Mouse (Mus musculus) layer of hippocampus, postnatal 14 days (tissue): ENCODE measurements at regions not wholly inside any gene's neighbourhood (a gene's known extent, or its start where the extent isn't known, plus 50 kb on each side); places are given as distances from the start of the nearest gene placed in this dataset.
A peak's percentile ranks its signal among the peaks of the same experiment; 100 is the strongest.
"Not testable (repeated sequence)": the region's sequence is repeated elsewhere in the genome, so short reads cannot be mapped to it uniquely, and the experiment has no call there.

ENCODE experiments used
- DNase-seq, 2 experiments: peaks; one replicate each; pipeline ENCODE4 v3.0.0; 2021 to 2022; ENCODE audit warnings: low spot score in 2 of 2, mixed read lengths in 1 of 2

GRCm38 (mm10) chr15:4206371-4206770 lies 168.9 kb upstream of the Plcxd3 start:
- DNase-seq: no peak

GRCm38 (mm10) chr15:4213371-4213770 lies 161.9 kb upstream of the Plcxd3 start:
- no peak for DNase-seq

- peak in 1 of 2 experiments; percentile 20 for DNase-seq
Measured at GRCm38 (mm10) chr15:4219102-4219501, 156.2 kb upstream of the Plcxd3 start.

- no peak for DNase-seq
Measured at GRCm38 (mm10) chr15:4228055-4228454, 147.2 kb upstream of the Plcxd3 start.

- no peak for DNase-seq
Measured at GRCm38 (mm10) chr15:4240649-4241048, 134.6 kb upstream of the Plcxd3 start.

GRCm38 (mm10) chr15:4247637-4248136 lies 127.6 kb upstream of the Plcxd3 start:
- DNase-seq: no peak

GRCm38 (mm10) chr15:4264601-4265000 lies 110.7 kb upstream of the Plcxd3 start:
- no peak for DNase-seq

- DNase-seq: no peak
Measured at GRCm38 (mm10) chr15:4269835-4270234, 105.5 kb upstream of the Plcxd3 start.

GRCm38 (mm10) chr15:4277011-4277410 lies 98.3 kb upstream of the Plcxd3 start:
- DNase-seq: no peak

GRCm38 (mm10) chr15:4307498-4307897 lies 67.8 kb upstream of the Plcxd3 start:
- peak; percentile 7 to 24 for DNase-seq

- not testable (repeated sequence) for DNase-seq
Measured at GRCm38 (mm10) chr15:4313698-4314097, 61.6 kb upstream of the Plcxd3 start.

GRCm38 (mm10) chr15:4315897-4316296 lies 59.4 kb upstream of the Plcxd3 start:
- DNase-seq: peak in 1 of 2 experiments; percentile 1
